Mouse (Mus musculus) brain, adult 2 months (tissue): ENCODE data around the gene Cd244a.

ENCODE experiments used
- DNase-seq: peaks from one replicate; pipeline ENCODE4 v3.0.0; 2011; ENCODE audit warnings: low read depth, low spot score

Cd244a gene

GRCm38 (mm10) chr1:171577168-171577567 lies 18.2 kb downstream of the Cd244a start:
- DNase-seq = no peak

GRCm38 (mm10) chr1:171584584-171584983 lies 25.6 kb downstream of the Cd244a start:
- no peak for DNase-seq

GRCm38 (mm10) chr1:171604686-171605085 lies 45.7 kb downstream of the Cd244a start:
- no peak for DNase-seq

GRCm38 (mm10) chr1:171606656-171607055 lies 47.7 kb downstream of the Cd244a start:
- DNase-seq = no peak

- DNase-seq = no peak
Measured at GRCm38 (mm10) chr1:171607176-171607575, 48.2 kb downstream of the Cd244a start, which contains the start of gene Ly9. Ly9 (minus strand) TSS chr1:171607410.

GRCm38 (mm10) chr1:171610026-171610425 lies 51.0 kb downstream of the Cd244a start:
- DNase-seq = no peak

GRCm38 (mm10) chr1:171610781-171611180 lies 51.8 kb downstream of the Cd244a start:
- peak; percentile 10 for DNase-seq

- DNase-seq = peak; percentile 17
Measured at GRCm38 (mm10) chr1:171613962-171614361, 55.0 kb downstream of the Cd244a start.

- peak; percentile 23 for DNase-seq
Measured at GRCm38 (mm10) chr1:171616881-171617515, 58.0 kb downstream of the Cd244a start.

GRCm38 (mm10) chr1:171619001-171619400 lies 60.0 kb downstream of the Cd244a start:
- peak; percentile 77 for DNase-seq

GRCm38 (mm10) chr1:171619645-171620044 lies 60.7 kb downstream of the Cd244a start:
- no peak for DNase-seq

- DNase-seq = no peak
Measured at GRCm38 (mm10) chr1:171620091-171620490, 61.1 kb downstream of the Cd244a start.

- DNase-seq = no peak
Measured at GRCm38 (mm10) chr1:171627801-171628200, 68.8 kb downstream of the Cd244a start.

- no peak for DNase-seq
Measured at GRCm38 (mm10) chr1:171629168-171629567, 70.2 kb downstream of the Cd244a start.

- DNase-seq = no peak
Measured at GRCm38 (mm10) chr1:171630041-171630440, 71.0 kb downstream of the Cd244a start.

GRCm38 (mm10) chr1:171630912-171631311 lies 71.9 kb downstream of the Cd244a start:
- peak; percentile 45 for DNase-seq

GRCm38 (mm10) chr1:171631447-171631846 lies 72.5 kb downstream of the Cd244a start:
- DNase-seq = peak; percentile 73

GRCm38 (mm10) chr1:171635696-171636095 lies 76.7 kb downstream of the Cd244a start:
- no peak for DNase-seq

GRCm38 (mm10) chr1:171637101-171637500 lies 78.1 kb downstream of the Cd244a start:
- DNase-seq = no peak

- DNase-seq = peak; percentile 62
Measured at GRCm38 (mm10) chr1:171638686-171639085, 79.7 kb downstream of the Cd244a start.

- no peak for DNase-seq
Measured at GRCm38 (mm10) chr1:171640796-171641195, 81.8 kb downstream of the Cd244a start.

GRCm38 (mm10) chr1:171643612-171644011 lies 84.6 kb downstream of the Cd244a start:
- DNase-seq = no peak

GRCm38 (mm10) chr1:171646429-171646940 lies 87.5 kb downstream of the Cd244a start:
- no peak for DNase-seq

- DNase-seq = no peak
Measured at GRCm38 (mm10) chr1:171647716-171648115, 88.7 kb downstream of the Cd244a start.
